Mouse (Mus musculus) hindbrain, embryonic 12.5 days (tissue): ENCODE results near the gene Nox1. TPM values are rescaled to one million over a fixed set of nuclear protein-coding genes. Genes with fewer than 3 reads are reported as not detected.
A peak's percentile ranks its signal among the peaks of the same experiment; 100 is the strongest.

Experiments
- ATAC-seq: fragments of 200-750 bp; cut with Nextera tagmentation; 2 replicates; pipeline ENCODE4 v1.8.0; 2017; ENCODE audit warnings: moderate TSS enrichment; ENCODE audit not compliant: low FRiP score
- H3K27ac ChIP-seq: fragments of 300-500 bp; sonication (generic); 2 replicates; pipeline ENCODE4 v1.5.1; 2016; ENCODE audit warnings: mild to moderate bottlenecking
- H3K27me3 ChIP-seq: fragments of 300-500 bp; sonication (generic); 2 replicates; pipeline ENCODE4 v1.6.1; 2016; ENCODE audit warnings: mild to moderate bottlenecking
- H3K36me3 ChIP-seq: fragments of 300-500 bp; sonication (generic); 2 replicates; pipeline ENCODE4 v1.6.1; 2016; ENCODE audit warnings: mild to moderate bottlenecking
- H3K4me1 ChIP-seq: fragments of 300-500 bp; sonication (generic); 2 replicates; pipeline ENCODE4 v1.6.1; 2016
- H3K4me2 ChIP-seq: fragments of 300-500 bp; sonication (generic); replicated peaks from 2 replicates; pipeline ENCODE4 v1.6.1; 2016; ENCODE audit warnings: mild to moderate bottlenecking
- H3K4me3 ChIP-seq: fragments of 300-500 bp; sonication (generic); 2 replicates; pipeline ENCODE4 v1.5.1; 2016; ENCODE audit warnings: mild to moderate bottlenecking
- H3K9ac ChIP-seq: fragments of 300-500 bp; sonication (generic); 2 replicates; pipeline ENCODE4 v1.6.1; 2016; ENCODE audit warnings: mild to moderate bottlenecking, moderate library complexity
- H3K9me3 ChIP-seq: fragments of 300-500 bp; sonication (generic); replicated peaks from 2 replicates; pipeline ENCODE4 v1.6.1; 2016; ENCODE audit warnings: mild to moderate bottlenecking
- WGBS: fragments of 180-500 bp; shearing (Covaris S2); methylation state at CpG from one replicate; pipeline ENCODE4 v1.1.7; 2016; 5-methylcytosine and 5-hydroxymethylcytosine counted together
- polyA plus RNA-seq: library from polyadenylated mRNA; unstranded; fragments of >200 nt; fragmentation: Nextera tagmentation; extraction: Ambion mirVana; gene quantifications from 2 replicates; pipeline ENCODE4 v1.2.1, GENCODE M21; 2016

The Nox1 gene
- polyA plus RNA-seq, 1 experiment from 2014 or later: 0.09 TPM

- H3K9ac ChIP-seq: no peak overlapping the region
- no peak overlapping the region for H3K4me3 ChIP-seq
- ATAC-seq: no peak
- H3K9me3 ChIP-seq: no peaks in the 10 kb centered on the region
- no peak overlapping the region for H3K27ac ChIP-seq
- no peak overlapping the region for H3K4me2 ChIP-seq
- 97% methylated on average over 1 of the region's 1 CpGs for WGBS
- no peaks in the 10 kb centered on the region for H3K36me3 ChIP-seq
- no peaks in the 10 kb centered on the region; the same call in 1 of the 2 replicates for H3K27me3 ChIP-seq
- no peaks in the 10 kb centered on the region for H3K4me1 ChIP-seq
Observed at GRCm38 (mm10) chrX:134170584-134170983, 51.2 kb downstream of the Nox1 start.

GRCm38 (mm10) chrX:134163484-134163883 lies 58.3 kb downstream of the Nox1 start:
- no peak overlapping the region for H3K4me3 ChIP-seq
- peaks cover 19% of the 10 kb centered on the region; the same call in 1 of the 2 replicates for H3K27me3 ChIP-seq
- H3K9me3 ChIP-seq: no peaks in the 10 kb centered on the region
- H3K27ac ChIP-seq: no peak overlapping the region
- no peak for ATAC-seq
- no peaks in the 10 kb centered on the region for H3K36me3 ChIP-seq
- no peak overlapping the region for H3K9ac ChIP-seq
- no peak overlapping the region for H3K4me2 ChIP-seq
- 59% methylated on average over 4 of the region's 4 CpGs for WGBS
- H3K4me1 ChIP-seq: no peaks in the 10 kb centered on the region

DNA sequence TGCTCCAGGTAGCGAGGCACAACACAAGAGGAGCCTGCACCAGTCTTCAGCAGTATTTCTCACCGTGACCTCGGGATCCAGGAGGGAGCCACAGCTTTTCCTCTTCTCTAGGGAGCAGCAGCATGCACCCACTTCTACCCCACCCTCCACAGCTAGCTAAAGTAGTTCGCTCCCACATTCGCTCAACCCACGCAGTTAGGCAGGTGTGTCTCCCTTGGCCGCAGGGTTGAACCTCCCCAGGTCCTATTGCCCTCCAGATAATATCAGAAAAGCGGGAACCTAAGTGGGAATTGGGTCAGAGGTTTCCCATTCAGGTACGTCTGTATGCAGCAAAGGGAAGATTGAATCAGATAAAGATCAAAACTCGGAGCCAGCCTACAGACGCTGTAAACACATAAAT lies 58.9 kb downstream of the Nox1 start:
- no peak for ATAC-seq
- Histone ChIP-seq H3K9ac (no peak overlapping the region), H3K4me3 (peak overlapping the region; percentile 29), H3K27me3 (peaks cover 19% of the 10 kb centered on the region; the same call in 1 of the 2 replicates), H3K4me2 (peak overlapping the region; percentile 52), H3K9me3 (no peaks in the 10 kb centered on the region), H3K4me1 (no peaks in the 10 kb centered on the region), H3K27ac (no peak overlapping the region), H3K36me3 (no peaks in the 10 kb centered on the region)
- 24% methylated on average over 11 of the region's 11 CpGs for WGBS

GRCm38 (mm10) chrX:134162043-134162720 lies 59.6 kb downstream of the Nox1 start, which contains the start of gene Xkrx:
TSS of gene Xkrx (minus strand) at chrX:134162076.
- Histone ChIP-seq H3K4me2 (peak within 1 kb of the TSS; percentile 52), H3K4me3 (peak within 1 kb of the TSS; percentile 29), H3K4me1 (no peaks in the 10 kb centered on the region), H3K27ac (no peak within 1 kb of the TSS), H3K9ac (no peak within 1 kb of the TSS), H3K36me3 (no peaks in the 10 kb centered on the region), H3K9me3 (no peaks in the 10 kb centered on the region), H3K27me3 (peaks cover 19% of the 10 kb centered on the region; the same call in 1 of the 2 replicates)
- no peak for ATAC-seq
- WGBS: 29% methylated on average over 16 of the region's 16 CpGs

GRCm38 (mm10) chrX:134160442-134160841 lies 61.3 kb downstream of the Nox1 start:
- H3K9ac ChIP-seq: no peak overlapping the region
- no peaks in the 10 kb centered on the region for H3K4me1 ChIP-seq
- H3K4me2 ChIP-seq: no peak overlapping the region
- 94% methylated on average over 2 of the region's 2 CpGs for WGBS
- peaks cover 19% of the 10 kb centered on the region; the same call in 1 of the 2 replicates for H3K27me3 ChIP-seq
- H3K9me3 ChIP-seq: no peaks in the 10 kb centered on the region
- no peak overlapping the region for H3K27ac ChIP-seq
- no peak overlapping the region for H3K4me3 ChIP-seq
- no peaks in the 10 kb centered on the region for H3K36me3 ChIP-seq
- no peak for ATAC-seq

DNA sequence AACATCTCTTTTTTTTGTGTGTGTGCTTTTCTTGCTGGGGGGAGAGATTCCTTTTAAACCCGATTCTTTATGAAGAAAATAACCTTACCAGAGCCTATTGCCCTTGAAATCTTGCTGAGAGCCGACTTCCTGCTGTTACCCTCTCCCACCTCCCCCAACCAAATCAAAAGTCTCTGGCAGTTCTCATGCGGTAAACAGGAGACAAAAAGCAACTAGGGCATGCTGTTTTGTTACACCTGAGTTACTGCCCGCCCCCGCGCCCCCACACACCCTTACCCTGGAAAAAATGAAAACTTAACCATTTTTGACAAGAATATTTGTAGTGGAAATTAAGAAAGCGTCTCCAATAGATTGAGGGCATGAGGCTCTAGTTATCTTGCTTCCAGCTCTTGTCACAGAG lies 63.6 kb downstream of the Nox1 start:
- Histone ChIP-seq H3K36me3 (no peaks in the 10 kb centered on the region), H3K4me3 (no peak overlapping the region), H3K9me3 (no peaks in the 10 kb centered on the region), H3K27ac (no peak overlapping the region), H3K4me1 (no peaks in the 10 kb centered on the region), H3K9ac (no peak overlapping the region), H3K4me2 (no peak overlapping the region), H3K27me3 (peaks cover 15% of the 10 kb centered on the region; the same call in 1 of the 2 replicates)
- no peak for ATAC-seq
- 49% methylated on average over 7 of the region's 7 CpGs for WGBS

GRCm38 (mm10) chrX:134141986-134142385 lies 79.8 kb downstream of the Nox1 start:
- WGBS: 77% methylated on average over 4 of the region's 4 CpGs
- no peak overlapping the region for H3K27ac ChIP-seq
- H3K27me3 ChIP-seq: peaks cover 12% of the 10 kb centered on the region
- no peak overlapping the region for H3K4me3 ChIP-seq
- no peak overlapping the region for H3K4me2 ChIP-seq
- no peaks in the 10 kb centered on the region for H3K4me1 ChIP-seq
- ATAC-seq: no peak
- no peak overlapping the region for H3K9ac ChIP-seq
- H3K9me3 ChIP-seq: no peaks in the 10 kb centered on the region
- H3K36me3 ChIP-seq: no peaks in the 10 kb centered on the region

- no peak for ATAC-seq
- WGBS: 86% methylated on average over 1 of the region's 1 CpGs
- H3K4me1 ChIP-seq: no peaks in the 10 kb centered on the region
- no peaks in the 10 kb centered on the region for H3K9me3 ChIP-seq
- no peak overlapping the region for H3K4me3 ChIP-seq
- H3K9ac ChIP-seq: no peak overlapping the region
- H3K4me2 ChIP-seq: no peak overlapping the region
- H3K27me3 ChIP-seq: peaks cover 12% of the 10 kb centered on the region
- H3K27ac ChIP-seq: no peak overlapping the region
- H3K36me3 ChIP-seq: no peaks in the 10 kb centered on the region
Observed at GRCm38 (mm10) chrX:134141551-134141950, 80.2 kb downstream of the Nox1 start.

GRCm38 (mm10) chrX:134140024-134140423 lies 81.7 kb downstream of the Nox1 start:
- ATAC-seq: no peak

GRCm38 (mm10) chrX:134133821-134134220 lies 87.9 kb downstream of the Nox1 start:
- no peak overlapping the region for H3K27ac ChIP-seq
- no peaks in the 10 kb centered on the region for H3K4me1 ChIP-seq
- peaks cover 12% of the 10 kb centered on the region for H3K27me3 ChIP-seq
- no peak overlapping the region for H3K4me2 ChIP-seq
- no peak overlapping the region for H3K9ac ChIP-seq
- no peak overlapping the region for H3K4me3 ChIP-seq
- no peak for ATAC-seq
- no peaks in the 10 kb centered on the region for H3K36me3 ChIP-seq
- H3K9me3 ChIP-seq: no peaks in the 10 kb centered on the region
- 38% methylated on average over 3 of the region's 3 CpGs for WGBS

More at GRCm38 (mm10) chrX:134140024-134140423, 81.7 kb downstream of the Nox1 start:
- H3K9me3 ChIP-seq: no peaks in the 10 kb centered on the region
- H3K4me1 ChIP-seq: no peaks in the 10 kb centered on the region
- no peak overlapping the region for H3K27ac ChIP-seq
- H3K4me3 ChIP-seq: no peak overlapping the region
- WGBS: 86% methylated on average over 6 of the region's 6 CpGs
- H3K4me2 ChIP-seq: no peak overlapping the region
- no peak overlapping the region for H3K9ac ChIP-seq
- H3K27me3 ChIP-seq: peaks cover 12% of the 10 kb centered on the region
- H3K36me3 ChIP-seq: no peaks in the 10 kb centered on the region

DNA sequence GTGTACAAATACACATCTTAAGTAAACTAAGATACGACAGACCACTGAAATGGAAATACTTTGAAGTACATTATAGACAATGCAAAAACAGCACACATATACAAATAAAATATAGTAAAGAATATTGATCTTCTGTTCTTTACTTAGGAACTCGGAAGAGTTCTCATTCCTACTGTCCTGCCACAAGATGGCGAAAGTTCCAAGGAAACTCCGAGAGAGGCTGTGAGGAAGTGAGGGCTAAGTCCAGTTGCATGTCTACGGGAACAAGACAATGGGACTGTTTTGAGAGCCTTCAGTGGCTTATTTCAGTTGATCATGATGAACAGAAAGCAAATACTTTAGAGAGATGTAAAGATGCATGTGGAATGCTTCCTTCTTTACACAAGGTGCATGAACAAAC lies 89.5 kb downstream of the Nox1 start:
- no peak overlapping the region for H3K4me2 ChIP-seq
- H3K4me3 ChIP-seq: no peak overlapping the region
- H3K9me3 ChIP-seq: no peaks in the 10 kb centered on the region
- no peaks in the 10 kb centered on the region for H3K4me1 ChIP-seq
- H3K36me3 ChIP-seq: no peaks in the 10 kb centered on the region
- H3K9ac ChIP-seq: no peak overlapping the region
- 32% methylated on average over 5 of the region's 5 CpGs for WGBS
- peaks cover 9% of the 10 kb centered on the region for H3K27me3 ChIP-seq
- no peak for ATAC-seq
- no peak overlapping the region for H3K27ac ChIP-seq

- H3K4me2 ChIP-seq: no peak overlapping the region
- 89% methylated on average over 3 of the region's 3 CpGs for WGBS
- no peaks in the 10 kb centered on the region for H3K4me1 ChIP-seq
- no peaks in the 10 kb centered on the region for H3K9me3 ChIP-seq
- peaks cover 14% of the 10 kb centered on the region for H3K27me3 ChIP-seq
- no peak overlapping the region for H3K27ac ChIP-seq
- no peak overlapping the region for H3K4me3 ChIP-seq
- no peak for ATAC-seq
- H3K9ac ChIP-seq: no peak overlapping the region
- H3K36me3 ChIP-seq: no peaks in the 10 kb centered on the region
Observed at GRCm38 (mm10) chrX:134128549-134128948, 93.2 kb downstream of the Nox1 start.

- Histone ChIP-seq H3K27ac (no peak overlapping the region), H3K4me3 (no peak overlapping the region), H3K4me2 (no peak overlapping the region), H3K4me1 (no peaks in the 10 kb centered on the region), H3K9me3 (no peaks in the 10 kb centered on the region), H3K27me3 (peaks cover 9% of the 10 kb centered on the region; the same call in 1 of the 2 replicates), H3K36me3 (no peaks in the 10 kb centered on the region), H3K9ac (no peak overlapping the region)
- no peak for ATAC-seq
- WGBS: 83% methylated on average over 3 of the region's 3 CpGs
Observed at GRCm38 (mm10) chrX:134116417-134116816, 105.3 kb downstream of the Nox1 start.
